Mouse (Mus musculus) stomach, embryonic 16.5 days (tissue): ENCODE measurements at regions not wholly inside any gene's neighbourhood (a gene's known extent, or its start where the extent isn't known, plus 50 kb on each side); places are given as distances from the start of the nearest gene placed in this dataset.
"Not testable (repeated sequence)": the region's sequence is repeated elsewhere in the genome, so short reads cannot be mapped to it uniquely, and the experiment has no call there.

ENCODE experiments used
- ATAC-seq: fragments of 200-750 bp; cut with Nextera tagmentation; 2 replicates; pipeline ENCODE4 v1.8.0; 2017; ENCODE audit warnings: moderate number of reproducible peaks, moderate TSS enrichment; ENCODE audit not compliant: insufficient read depth, low FRiP score
- H3K27ac ChIP-seq: fragments of 300-500 bp; sonication (generic); 2 replicates; pipeline ENCODE4 v1.5.1; 2014; ENCODE audit warnings: low read length
- H3K27me3 ChIP-seq: fragments of 300-500 bp; sonication (generic); 2 replicates; pipeline ENCODE4 v1.6.1; 2014; ENCODE audit warnings: low read length, control low read depth, mixed read lengths; ENCODE audit not compliant: control insufficient read depth, insufficient read depth
- H3K36me3 ChIP-seq: fragments of 300-500 bp; sonication (generic); 2 replicates; pipeline ENCODE4 v1.6.1; 2014; ENCODE audit warnings: low read length; ENCODE audit not compliant: control insufficient read depth, insufficient read depth
- H3K4me1 ChIP-seq: fragments of 300-500 bp; sonication (generic); 2 replicates; pipeline ENCODE4 v1.6.1; 2014; ENCODE audit warnings: low read length, control low read depth, mixed read lengths; ENCODE audit not compliant: control insufficient read depth, insufficient read depth
- H3K4me2 ChIP-seq: fragments of 300-500 bp; sonication (generic); 2 replicates; pipeline ENCODE4 v1.6.1; 2014; ENCODE audit warnings: low read depth, low read length, mixed read lengths
- H3K4me3 ChIP-seq: fragments of 300-500 bp; sonication (generic); replicated peaks from 2 replicates; pipeline ENCODE4 v1.5.1; 2014; ENCODE audit warnings: mild to moderate bottlenecking, low read length
- H3K9ac ChIP-seq: fragments of 300-500 bp; sonication (generic); 2 replicates; pipeline ENCODE4 v1.6.1; 2014; ENCODE audit warnings: low read length
- H3K9me3 ChIP-seq: fragments of 300-500 bp; sonication (generic); replicated peaks from 2 replicates; pipeline ENCODE4 v1.6.1; 2016; ENCODE audit warnings: low read length, control low read depth; ENCODE audit not compliant: control insufficient read depth
- WGBS: fragments of 180-500 bp; shearing (Covaris S2); extraction: QIAGEN DNeasy Blood & Tissue Kit; methylation state at CpG from one replicate; pipeline ENCODE4 v1.1.7; 2014; 5-methylcytosine and 5-hydroxymethylcytosine counted together

GRCm38 (mm10) chr4:5515426-5515825, 722.3 kb upstream of the Impad1 start:
- H3K27ac ChIP-seq, H3K9me3 ChIP-seq, H3K36me3 ChIP-seq, ATAC-seq, H3K4me1 ChIP-seq, H3K4me2 ChIP-seq, H3K4me3 ChIP-seq, H3K27me3 ChIP-seq, H3K9ac ChIP-seq: not testable (repeated sequence)
- 77% methylated on average over 6 of the region's 6 CpGs for WGBS

- no peaks in the 10 kb centered on the region for H3K36me3 ChIP-seq
- no peak overlapping the region for H3K9ac ChIP-seq
- no peaks in the 10 kb centered on the region for H3K4me1 ChIP-seq
- H3K27me3 ChIP-seq, result no peaks in the 10 kb centered on the region
- H3K27ac ChIP-seq, result no peak overlapping the region
- no peaks in the 10 kb centered on the region for H3K9me3 ChIP-seq
- ATAC-seq, result no peak
- H3K4me3 ChIP-seq, result no peak overlapping the region
- no peak overlapping the region for H3K4me2 ChIP-seq
These were observed 718.6 kb upstream of the Impad1 start for GRCm38 (mm10) chr4:5511743-5512142.

- no peak overlapping the region for H3K27ac ChIP-seq
- ATAC-seq, result no peak
These were observed 716.2 kb upstream of the Impad1 start for GRCm38 (mm10) chr4:5509398-5509797.

GRCm38 (mm10) chr4:5495012-5495411, 701.9 kb upstream of the Impad1 start:
- Histone ChIP-seq H3K9me3 (no peaks in the 10 kb centered on the region), H3K4me3 (no peak overlapping the region), H3K4me1 (no peaks in the 10 kb centered on the region), H3K27ac (no peak overlapping the region), H3K27me3 (no peaks in the 10 kb centered on the region), H3K9ac (no peak overlapping the region), H3K36me3 (no peaks in the 10 kb centered on the region), H3K4me2 (no peak overlapping the region)
- ATAC-seq, result no peak
- WGBS, result 54% methylated on average over 1 of the region's 1 CpGs

More at GRCm38 (mm10) chr4:5509398-5509797, 716.2 kb upstream of the Impad1 start:
- no peaks in the 10 kb centered on the region for H3K4me1 ChIP-seq
- H3K9me3 ChIP-seq, result no peaks in the 10 kb centered on the region
- H3K4me3 ChIP-seq, result no peak overlapping the region
- H3K36me3 ChIP-seq, result no peaks in the 10 kb centered on the region
- no peaks in the 10 kb centered on the region for H3K27me3 ChIP-seq
- no peak overlapping the region for H3K9ac ChIP-seq
- no peak overlapping the region for H3K4me2 ChIP-seq
- WGBS, result 78% methylated on average over 5 of the region's 5 CpGs

- Histone ChIP-seq H3K9me3 (no peaks in the 10 kb centered on the region), H3K9ac (no peak overlapping the region), H3K36me3 (no peaks in the 10 kb centered on the region), H3K4me2 (no peak overlapping the region), H3K27me3 (no peaks in the 10 kb centered on the region), H3K4me1 (no peaks in the 10 kb centered on the region), H3K4me3 (no peak overlapping the region), H3K27ac (no peak overlapping the region)
- 40% methylated on average over 1 of the region's 1 CpGs for WGBS
- ATAC-seq, result peak; percentile 82; the same call in 1 of the 2 replicates
These were observed 701.2 kb upstream of the Impad1 start for GRCm38 (mm10) chr4:5494072-5495000.

- ATAC-seq, result no peak
- no peak overlapping the region for H3K4me3 ChIP-seq
- no peaks in the 10 kb centered on the region for H3K27me3 ChIP-seq
- 40% methylated on average over 2 of the region's 2 CpGs for WGBS
- H3K9ac ChIP-seq, result no peak overlapping the region
- H3K9me3 ChIP-seq, result no peaks in the 10 kb centered on the region
- no peak overlapping the region for H3K4me2 ChIP-seq
- no peaks in the 10 kb centered on the region for H3K4me1 ChIP-seq
- H3K27ac ChIP-seq, result no peak overlapping the region
- no peaks in the 10 kb centered on the region for H3K36me3 ChIP-seq
These were observed 693.6 kb upstream of the Impad1 start for GRCm38 (mm10) chr4:5486786-5487185.

GRCm38 (mm10) chr4:5471891-5472558, 678.9 kb upstream of the Impad1 start:
- Histone ChIP-seq H3K27ac (no peak overlapping the region), H3K4me2 (no peak overlapping the region), H3K9ac (no peak overlapping the region), H3K36me3 (no peaks in the 10 kb centered on the region), H3K4me3 (no peak overlapping the region), H3K27me3 (no peaks in the 10 kb centered on the region), H3K4me1 (no peaks in the 10 kb centered on the region), H3K9me3 (no peaks in the 10 kb centered on the region)
- ATAC-seq, result peak; percentile 47; the same call in 1 of the 2 replicates
- 24% methylated on average over 3 of the region's 3 CpGs for WGBS

GRCm38 (mm10) chr4:5459028-5459695, 666.0 kb upstream of the Impad1 start:
- H3K27ac ChIP-seq, result no peak overlapping the region
- H3K4me2 ChIP-seq, result no peak overlapping the region
- H3K9ac ChIP-seq, result no peak overlapping the region
- ATAC-seq, result no peak
- no peaks in the 10 kb centered on the region for H3K9me3 ChIP-seq
- no peaks in the 10 kb centered on the region for H3K36me3 ChIP-seq
- no peaks in the 10 kb centered on the region for H3K4me1 ChIP-seq
- no peak overlapping the region for H3K4me3 ChIP-seq
- H3K27me3 ChIP-seq, result no peaks in the 10 kb centered on the region

GRCm38 (mm10) chr4:5450417-5450816, 657.3 kb upstream of the Impad1 start:
- H3K27me3 ChIP-seq, result no peaks in the 10 kb centered on the region
- no peaks in the 10 kb centered on the region for H3K36me3 ChIP-seq
- H3K4me1 ChIP-seq, result no peaks in the 10 kb centered on the region
- ATAC-seq, result no peak
- 74% methylated on average over 6 of the region's 6 CpGs for WGBS
- H3K4me3 ChIP-seq, result no peak overlapping the region
- H3K9me3 ChIP-seq, result no peaks in the 10 kb centered on the region
- no peak overlapping the region for H3K4me2 ChIP-seq
- no peak overlapping the region for H3K27ac ChIP-seq
- H3K9ac ChIP-seq, result no peak overlapping the region
